Mouse (Mus musculus) heart, embryonic 12.5 days (tissue): ENCODE measurements around the gene Elp5. TPM values are rescaled to one million over a fixed set of nuclear protein-coding genes. Genes with fewer than 3 reads are reported as not detected.

Source experiments
- ATAC-seq: fragments of 200-750 bp; cut with Nextera tagmentation; 2 replicates; pipeline ENCODE4 v1.8.0; 2017; ENCODE audit warnings: moderate TSS enrichment, moderate library complexity; ENCODE audit not compliant: insufficient number of reproducible peaks, low FRiP score
- H3K27ac ChIP-seq: fragments of 300-500 bp; sonication (generic); 2 replicates; pipeline ENCODE4 v1.5.1; 2016; ENCODE audit warnings: mild to moderate bottlenecking, moderate library complexity; ENCODE audit not compliant: poor library complexity, severe bottlenecking
- H3K27me3 ChIP-seq: fragments of 300-500 bp; sonication (generic); replicated peaks from 2 replicates; pipeline ENCODE4 v1.6.1; 2016; ENCODE audit warnings: mild to moderate bottlenecking, moderate library complexity
- H3K36me3 ChIP-seq: fragments of 300-500 bp; sonication (generic); 2 replicates; pipeline ENCODE4 v1.6.1; 2016; ENCODE audit warnings: mild to moderate bottlenecking, moderate library complexity
- H3K4me1 ChIP-seq: fragments of 300-500 bp; sonication (generic); replicated peaks from 2 replicates; pipeline ENCODE4 v1.6.1; 2016; ENCODE audit warnings: mild to moderate bottlenecking
- H3K4me2 ChIP-seq: fragments of 300-500 bp; sonication (generic); 2 replicates; pipeline ENCODE4 v1.6.1; 2016; ENCODE audit warnings: mild to moderate bottlenecking, moderate library complexity
- H3K4me3 ChIP-seq: fragments of 300-500 bp; sonication (generic); 2 replicates; pipeline ENCODE4 v1.5.1; 2016; ENCODE audit warnings: mild to moderate bottlenecking
- H3K9ac ChIP-seq: fragments of 300-500 bp; sonication (generic); 2 replicates; pipeline ENCODE4 v1.6.1; 2016; ENCODE audit warnings: mild to moderate bottlenecking, moderate library complexity
- H3K9me3 ChIP-seq: fragments of 300-500 bp; sonication (generic); replicated peaks from 2 replicates; pipeline ENCODE4 v1.6.1; 2016; ENCODE audit warnings: mild to moderate bottlenecking, moderate library complexity
- WGBS: fragments of 180-500 bp; shearing (Covaris S2); methylation state at CpG from one replicate; pipeline ENCODE4 v1.1.7; 2016; 5-methylcytosine and 5-hydroxymethylcytosine counted together
- polyA plus RNA-seq: library from polyadenylated mRNA; unstranded; fragments of >200 nt; fragmentation: Nextera tagmentation; extraction: Ambion mirVana; gene quantifications from 2 replicates; pipeline ENCODE4 v1.2.1, GENCODE M21; 2016

Elp5 gene
- polyA plus RNA-seq, 1 experiment from 2014 or later: 109 TPM

- Histone ChIP-seq H3K4me2 (no peak overlapping the region), H3K27me3 (peaks cover 53% of the 10 kb centered on the region), H3K9ac (no peak overlapping the region), H3K4me1 (peaks cover 28% of the 10 kb centered on the region), H3K4me3 (no peak overlapping the region), H3K27ac (no peak overlapping the region), H3K9me3 (no peaks in the 10 kb centered on the region), H3K36me3 (peaks cover 15% of the 10 kb centered on the region)
- no peak for ATAC-seq
- WGBS: 26% methylated on average over 9 of the region's 9 CpGs
Measured at GRCm38 (mm10) chr11:69938401-69938979, 43.8 kb downstream of the Elp5 start.

- Histone ChIP-seq H3K4me2 (no peak overlapping the region), H3K4me3 (no peak overlapping the region), H3K9me3 (no peaks in the 10 kb centered on the region), H3K4me1 (peaks cover 28% of the 10 kb centered on the region), H3K27ac (no peak overlapping the region), H3K27me3 (peaks cover 50% of the 10 kb centered on the region), H3K36me3 (peaks cover 9% of the 10 kb centered on the region), H3K9ac (0 out of 2 replicates have a peak overlapping the region, but pooled peaks have one; percentile 4)
- ATAC-seq: no peak
- WGBS: 68% methylated on average over 5 of the region's 5 CpGs
Measured at GRCm38 (mm10) chr11:69937834-69938233, 44.5 kb downstream of the Elp5 start.

GRCm38 (mm10) chr11:69937385-69937784, 44.9 kb downstream of the Elp5 start:
- H3K4me3 ChIP-seq: no peak overlapping the region
- H3K4me2 ChIP-seq: peak overlapping the region; percentile 98
- WGBS: 42% methylated on average over 3 of the region's 4 CpGs
- H3K9ac ChIP-seq: 0 out of 2 replicates have a peak overlapping the region, but pooled peaks have one; percentile 4
- H3K9me3 ChIP-seq: no peaks in the 10 kb centered on the region
- H3K4me1 ChIP-seq: peaks cover 28% of the 10 kb centered on the region
- peaks cover 48% of the 10 kb centered on the region for H3K27me3 ChIP-seq
- no peak for ATAC-seq
- H3K36me3 ChIP-seq: peaks cover 4% of the 10 kb centered on the region
- 0 out of 2 replicates have a peak overlapping the region, but pooled peaks have one; percentile 0 for H3K27ac ChIP-seq

- Histone ChIP-seq H3K9ac (0 out of 2 replicates have a peak overlapping the region, but pooled peaks have one; percentile 75), H3K36me3 (no peaks in the 10 kb centered on the region), H3K27ac (0 out of 2 replicates have a peak overlapping the region, but pooled peaks have one; percentile 0), H3K9me3 (no peaks in the 10 kb centered on the region), H3K4me1 (peaks cover 28% of the 10 kb centered on the region), H3K4me3 (peak overlapping the region; percentile 59), H3K27me3 (peaks cover 48% of the 10 kb centered on the region), H3K4me2 (peak overlapping the region; percentile 98)
- ATAC-seq: no peak
- WGBS: 48% methylated on average over 9 of the region's 9 CpGs
Measured at GRCm38 (mm10) chr11:69936714-69937347, 45.5 kb downstream of the Elp5 start.

GRCm38 (mm10) chr11:69936156-69936555, 46.2 kb downstream of the Elp5 start:
- peak overlapping the region; percentile 59 for H3K4me3 ChIP-seq
- H3K36me3 ChIP-seq: no peaks in the 10 kb centered on the region
- H3K9me3 ChIP-seq: no peaks in the 10 kb centered on the region
- peaks cover 28% of the 10 kb centered on the region for H3K4me1 ChIP-seq
- peaks cover 48% of the 10 kb centered on the region for H3K27me3 ChIP-seq
- 2% methylated on average over 30 of the region's 30 CpGs for WGBS
- peak overlapping the region; percentile 98 for H3K4me2 ChIP-seq
- 0 out of 2 replicates have a peak, but pooled peaks have one; percentile 4 for ATAC-seq
- no peak overlapping the region for H3K27ac ChIP-seq
- H3K9ac ChIP-seq: peak overlapping the region; percentile 75

GRCm38 (mm10) chr11:69935137-69935879, 47.0 kb downstream of the Elp5 start, which contains the start of gene Ybx2:
TSS of gene Ybx2 (plus strand) at chr11:69935796.
- peak within 1 kb of the TSS; percentile 98 for H3K4me2 ChIP-seq
- no peaks in the 10 kb centered on the region for H3K36me3 ChIP-seq
- no peak within 1 kb of the TSS for H3K27ac ChIP-seq
- H3K27me3 ChIP-seq: peaks cover 44% of the 10 kb centered on the region
- no peaks in the 10 kb centered on the region for H3K9me3 ChIP-seq
- WGBS: 2% methylated on average over 60 of the region's 62 CpGs
- peak; percentile 94 for ATAC-seq
- peak within 1 kb of the TSS; percentile 75 for H3K9ac ChIP-seq
- H3K4me3 ChIP-seq: peak within 1 kb of the TSS; percentile 59
- peaks cover 28% of the 10 kb centered on the region for H3K4me1 ChIP-seq

- no peak overlapping the region for H3K4me3 ChIP-seq
- H3K9ac ChIP-seq: no peak overlapping the region
- 14% methylated on average over 6 of the region's 6 CpGs for WGBS
- peaks cover 37% of the 10 kb centered on the region for H3K27me3 ChIP-seq
- no peaks in the 10 kb centered on the region for H3K9me3 ChIP-seq
- H3K36me3 ChIP-seq: no peaks in the 10 kb centered on the region
- peaks cover 28% of the 10 kb centered on the region for H3K4me1 ChIP-seq
- ATAC-seq: no peak
- peak overlapping the region; percentile 59 for H3K4me2 ChIP-seq
- no peak overlapping the region for H3K27ac ChIP-seq
Measured at GRCm38 (mm10) chr11:69934681-69935080, 47.6 kb downstream of the Elp5 start.

DNA sequence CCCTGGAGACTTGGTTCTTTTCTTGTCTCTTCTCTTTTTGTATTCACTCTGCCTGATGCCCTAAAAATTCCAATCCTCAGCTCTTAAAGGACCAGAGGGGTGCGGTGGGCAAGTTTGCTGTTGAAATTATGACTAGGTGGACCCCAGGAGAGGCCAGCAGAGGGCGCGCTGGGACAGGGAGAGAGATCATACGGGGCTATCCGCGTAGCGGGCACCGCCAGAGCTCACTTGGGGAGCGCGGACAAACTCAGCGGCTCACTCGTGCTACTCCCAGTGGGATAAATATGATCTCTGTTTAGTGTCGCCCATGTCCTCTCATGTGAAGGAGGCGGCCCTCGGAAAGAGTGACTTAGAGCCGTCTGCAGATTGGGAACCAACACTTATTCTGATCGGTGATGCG, 48.1 kb downstream of the Elp5 start:
- Histone ChIP-seq H3K4me2 (peak overlapping the region; percentile 59), H3K9ac (0 out of 2 replicates have a peak overlapping the region, but pooled peaks have one; percentile 13), H3K4me1 (peaks cover 28% of the 10 kb centered on the region), H3K4me3 (no peak overlapping the region), H3K27me3 (peaks cover 32% of the 10 kb centered on the region), H3K27ac (no peak overlapping the region), H3K9me3 (no peaks in the 10 kb centered on the region), H3K36me3 (no peaks in the 10 kb centered on the region)
- peak; percentile 31; the same call in 1 of the 2 replicates for ATAC-seq
- under 1% methylated on average over 18 of the region's 18 CpGs for WGBS

GRCm38 (mm10) chr11:69933066-69933465, 49.3 kb downstream of the Elp5 start:
- no peaks in the 10 kb centered on the region for H3K36me3 ChIP-seq
- H3K4me2 ChIP-seq: no peak overlapping the region
- H3K4me1 ChIP-seq: peaks cover 28% of the 10 kb centered on the region
- WGBS: 70% methylated on average over 4 of the region's 4 CpGs
- no peak overlapping the region for H3K9ac ChIP-seq
- no peak for ATAC-seq
- H3K9me3 ChIP-seq: no peaks in the 10 kb centered on the region
- H3K27ac ChIP-seq: no peak overlapping the region
- H3K4me3 ChIP-seq: no peak overlapping the region
- H3K27me3 ChIP-seq: peaks cover 21% of the 10 kb centered on the region

GRCm38 (mm10) chr11:69932254-69932653, 50.1 kb downstream of the Elp5 start:
- 32% methylated on average over 3 of the region's 3 CpGs for WGBS
- H3K4me2 ChIP-seq: no peak overlapping the region

DNA sequence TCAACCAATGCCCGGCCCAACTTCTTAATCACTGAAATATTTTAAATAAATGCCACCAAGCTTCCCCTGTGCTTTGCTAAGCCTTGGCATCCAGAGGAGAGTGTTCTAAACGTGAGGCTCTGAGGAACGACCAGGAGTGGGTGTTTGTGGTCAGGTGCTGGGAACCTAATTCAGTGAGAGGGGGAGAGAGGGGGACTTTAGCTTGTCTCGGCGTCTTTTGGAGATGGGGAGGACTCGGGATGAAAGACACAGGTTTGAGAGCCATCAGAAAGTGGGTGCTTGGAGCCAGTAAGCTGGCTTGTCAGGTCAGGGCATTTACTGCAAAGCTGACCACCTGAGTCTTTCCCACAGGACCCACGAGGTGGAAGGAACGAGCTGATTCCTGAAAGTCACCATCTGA, 50.5 kb downstream of the Elp5 start:
- no peak for ATAC-seq
- Histone ChIP-seq H3K4me3 (no peak overlapping the region), H3K27me3 (peaks cover 8% of the 10 kb centered on the region), H3K4me1 (peaks cover 16% of the 10 kb centered on the region), H3K36me3 (no peaks in the 10 kb centered on the region), H3K4me2 (no peak overlapping the region), H3K9me3 (no peaks in the 10 kb centered on the region), H3K27ac (no peak overlapping the region), H3K9ac (no peak overlapping the region)
- 60% methylated on average over 8 of the region's 8 CpGs for WGBS

More at GRCm38 (mm10) chr11:69932254-69932653, 50.1 kb downstream of the Elp5 start:
- Histone ChIP-seq H3K27ac (no peak overlapping the region), H3K9me3 (no peaks in the 10 kb centered on the region), H3K9ac (no peak overlapping the region), H3K27me3 (peaks cover 13% of the 10 kb centered on the region), H3K4me3 (no peak overlapping the region), H3K4me1 (peaks cover 21% of the 10 kb centered on the region), H3K36me3 (no peaks in the 10 kb centered on the region)
- ATAC-seq: no peak
